Mouse (Mus musculus): ENCODE data around the gene Necab2.

DNA sequence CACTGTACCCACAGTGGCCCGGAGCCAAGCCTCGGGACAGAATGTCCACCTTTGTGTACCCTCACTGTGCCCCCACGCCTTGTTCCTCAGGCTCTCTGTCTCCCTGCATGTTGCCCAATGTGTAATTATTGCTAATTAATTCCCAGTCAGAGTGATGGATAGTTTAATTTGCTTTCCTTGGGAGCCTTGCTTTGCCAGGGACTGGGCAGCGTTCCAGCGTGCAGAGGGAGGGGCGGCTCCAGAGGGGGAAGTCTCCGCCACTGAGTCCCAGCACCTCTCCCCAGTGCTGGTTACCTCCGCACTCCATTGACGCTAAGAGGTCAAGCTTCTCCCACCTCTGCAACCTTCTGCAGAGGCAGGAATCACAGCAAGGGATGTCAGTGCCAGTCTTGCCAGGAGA lies 14.8 kb downstream of the Necab2 start:
- TF ChIP-seq CTCF (IDR thresholded peaks at IDR 0.05; ENCODE audit: control insufficient read depth, insufficient read depth, low read length) (no peak), POLR2A (IDR thresholded peaks at IDR 0.05; ENCODE audit: borderline replicate concordance, control insufficient read depth, low read depth, low read length) (no peak)

Measured in bone marrow, adult 2 months (tissue).